In genomic region chr11:102299839-102300238, GRCm38 (mm10) we compare ENCODE assay signal across 9 mouse cellular contexts. TPM values are rescaled to one million over a fixed set of nuclear protein-coding genes. Genes with fewer than 3 reads are reported as not detected.
DNase-seq lines count a peak whose midpoint lies in the region; ATAC-seq and TF ChIP-seq lines count a peak whose summit lies in the region.
"Had no signal": no experiment of that assay in that cellular context is flagged by ENCODE, and none has a peak within 500 bp of the region (broad histone marks: within the 10 kb centered on the region; RNA-seq: fewer than 3 reads in every experiment).

No protein-coding gene starts in this region.

- H3K4me3 ChIP-seq in spleen, adult 2 months (ENCODE audit: extremely low read depth, insufficient read depth, insufficient read length): no peak overlapping the region
- H3K4me3 ChIP-seq: myocyte had no signal

- peak; percentile 75 for DNase-seq in adrenal gland, postnatal 10 days
- no peak for DNase-seq in adrenal gland, adult 8-10 months
- DNase-seq in layer of hippocampus, adult 11-12 months (ENCODE audit: low spot score): peak; percentile 62
- DNase-seq in layer of hippocampus, postnatal 36 days: no peak
- DNase-seq in adrenal gland, postnatal 25 days: peak; percentile 47
- DNase-seq in kidney, postnatal 36 days: peak; percentile 59 to 82
- DNase-seq in spleen, adult 2 months (ENCODE audit: low read depth in 1 of 2, low spot score in 2 of 2): peak; percentile 55 to 61

- TF ChIP-seq POLR2A in spleen, adult 2 months (IDR thresholded peaks at IDR 0.05; ENCODE audit: low read depth, low read length): no peak

- H3K36me3 ChIP-seq in spleen, adult 2 months (ENCODE audit: control insufficient read depth, insufficient read depth, low read length): no peaks in the 10 kb centered on the region

- ATAC-seq in monocyte, adult 5-6 weeks (replicated peaks; ENCODE audit: insufficient number of reproducible peaks, low FRiP score, low TSS enrichment, poor library complexity, severe bottlenecking): no peak

- no peak overlapping the region for H3K27ac ChIP-seq in spleen, adult 2 months (ENCODE audit: insufficient read depth, low read length)

- H3K4me1 ChIP-seq in spleen, adult 2 months (ENCODE audit: control insufficient read depth, insufficient read depth, insufficient read length): peaks cover 4% of the 10 kb centered on the region; the same call in 1 of the 2 replicates

- H3K27me3 ChIP-seq in spleen, adult 2 months (ENCODE audit: control insufficient read depth, insufficient read depth, low read length): no peaks in the 10 kb centered on the region

- WGBS in spleen, adult 2 months: 7% methylated on average over 1 of the region's 1 CpGs

- peak; percentile 18; the same call in 1 of the 2 replicates for TF ChIP-seq CTCF in spleen, adult 2 months (IDR thresholded peaks at IDR 0.05; ENCODE audit: extremely low read depth, insufficient read depth, insufficient read length, insufficient replicate concordance)

RNA-seq across cellular contexts. Expression of gene Atxn7l3, which starts 3.4 kb away (rescaled TPM):
- 10 to 100 TPM; 47.2 to 51.3 TPM for total RNA-seq in adrenal gland, postnatal 10 days (2021)
- total RNA-seq in adrenal gland, adult 8-10 months (2022): 10 to 100 TPM; 51.0 to 53.8 (median 52.3) TPM
- 100 to 1,000 TPM; 172 to 173 TPM for total RNA-seq in layer of hippocampus, postnatal 36 days (2021)
- total RNA-seq in adrenal gland, postnatal 25 days (2021): 53.6 and 62.4 TPM in 2 replicates
- polyA plus RNA-seq in spleen, adult 2 months (2012; rRNA removed): 39.8 and 45.1 TPM in 2 replicates
- 29.9 to 43.6 TPM (median 29.9 TPM) in 3 replicates for total RNA-seq in monocyte, adult 5-6 weeks (2017)

RNA-seq across cellular contexts. Expression of gene Tmub2, which starts 15.1 kb away (rescaled TPM):
- 10 to 100 TPM; 36.6 to 41.1 TPM for total RNA-seq in adrenal gland, postnatal 10 days (2021)
- total RNA-seq in adrenal gland, adult 8-10 months (2022): 10 to 100 TPM; 59.6 to 67.4 (median 63.3) TPM
- total RNA-seq in layer of hippocampus, postnatal 36 days (2021): 10 to 100 TPM; 64.2 to 64.8 TPM
- total RNA-seq in adrenal gland, postnatal 25 days (2021): 50.6 and 63.0 TPM in 2 replicates
- polyA plus RNA-seq in spleen, adult 2 months (2012; rRNA removed): 31.6 and 41.1 TPM in 2 replicates
- 25.7 to 34.3 TPM (median 26.5 TPM) in 3 replicates for total RNA-seq in monocyte, adult 5-6 weeks (2017)

RNA-seq across cellular contexts. Expression of gene Ubtf, which starts 19.7 kb away (rescaled TPM):
- 100 to 1,000 TPM in 1 of 2 experiments, 10 to 100 TPM in 1; 96.3 to 100 TPM for total RNA-seq in adrenal gland, postnatal 10 days (2021)
- 100 to 1,000 TPM in 1 of 4 experiments, 10 to 100 TPM in 3; 87.3 to 115 (median 94.5) TPM for total RNA-seq in adrenal gland, adult 8-10 months (2022)
- total RNA-seq in layer of hippocampus, postnatal 36 days (2021): 100 to 1,000 TPM; 127 to 128 TPM
- total RNA-seq in adrenal gland, postnatal 25 days (2021): 113 and 116 TPM in 2 replicates
- 29.9 and 30.7 TPM in 2 replicates for polyA plus RNA-seq in spleen, adult 2 months (2012; rRNA removed)
- total RNA-seq in monocyte, adult 5-6 weeks (2017): 160 to 166 TPM (median 161 TPM) in 3 replicates

RNA-seq across cellular contexts. Expression of gene Asb16, which starts 31.3 kb away (rescaled TPM):
- 1 to 10 TPM; 1.1 to 2.6 TPM for total RNA-seq in adrenal gland, postnatal 10 days (2021)
- total RNA-seq in adrenal gland, adult 8-10 months (2022): 1 to 10 TPM in 2 of 4 experiments, under 1 TPM in 2; 0.20 to 1.2 (median 0.78) TPM
- total RNA-seq in layer of hippocampus, postnatal 36 days (2021): 1 to 10 TPM; 1.0 to 1.2 TPM
- total RNA-seq in adrenal gland, postnatal 25 days (2021): 0.36 TPM in 1 of 2 replicates, not detected in the other
- 0.13 and 0.19 TPM in 2 replicates for polyA plus RNA-seq in spleen, adult 2 months (2012; rRNA removed)
- total RNA-seq in monocyte, adult 5-6 weeks (2017): not detected in 3 replicates

RNA-seq across cellular contexts. Expression of gene BC030867, which starts 51.2 kb away (rescaled TPM):
- 1 to 10 TPM; 1.9 to 4.5 TPM for total RNA-seq in adrenal gland, postnatal 10 days (2021)
- total RNA-seq in adrenal gland, adult 8-10 months (2022): under 1 TPM; 0.41 to 0.83 (median 0.56) TPM
- 1 to 10 TPM in 1 of 2 experiments, under 1 TPM in 1; 0.58 to 1.5 TPM for total RNA-seq in layer of hippocampus, postnatal 36 days (2021)
- total RNA-seq in adrenal gland, postnatal 25 days (2021): 1.3 and 1.5 TPM in 2 replicates
- polyA plus RNA-seq in spleen, adult 2 months (2012; rRNA removed): 1.9 and 4.5 TPM in 2 replicates
- total RNA-seq in monocyte, adult 5-6 weeks (2017): not detected in 3 replicates

Comparison
In these comparisons a context has a peak if more than half of its experiments do, and no peak if none do; other contexts are left out.
1. DNase-seq: peak in adrenal gland, postnatal 10 days (single experiment), layer of hippocampus, adult 11-12 months (single experiment), adrenal gland, postnatal 25 days (single experiment), kidney, postnatal 36 days (2 of 2) and spleen, adult 2 months (2 of 2); none in adrenal gland, adult 8-10 months (single experiment) and layer of hippocampus, postnatal 36 days (0 of 2).